Mouse (Mus musculus): ENCODE measurements around the gene Chrm4. TPM values are rescaled to one million over a fixed set of nuclear protein-coding genes. Genes with fewer than 3 reads are reported as not detected.

Gene Chrm4
- polyA plus RNA-seq, 1 experiment from 2014 or later: 0.67 TPM

DNA sequence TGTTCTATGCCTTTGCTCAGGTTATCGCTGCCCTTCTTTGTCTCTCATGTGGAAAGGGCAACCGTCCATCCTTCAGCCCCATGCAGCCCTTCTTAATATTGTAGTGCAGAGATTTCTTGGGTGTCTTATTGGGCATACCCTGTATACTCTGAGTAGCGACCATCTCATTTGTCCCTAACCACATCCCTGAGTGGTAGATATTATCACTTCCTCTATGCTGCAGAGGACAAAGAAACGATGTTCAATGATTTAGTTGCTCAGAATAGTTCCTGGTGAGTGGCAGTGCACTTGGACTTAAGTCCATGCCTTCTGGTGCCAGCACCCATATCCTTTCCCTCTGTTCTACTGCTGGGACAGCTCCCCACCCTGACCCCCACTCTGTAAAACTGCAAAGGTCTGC, 50.9 kb downstream of the Chrm4 start:
- Histone ChIP-seq H3K9ac (no peak overlapping the region), H3K4me3 (replicated peaks; ENCODE audit: low read length) (no peak overlapping the region), H3K9me3 (ENCODE audit: control insufficient read depth, low read length) (no peaks in the 10 kb centered on the region), H3K4me2 (replicated peaks) (no peak overlapping the region), H3K27me3 (ENCODE audit: control insufficient read depth, insufficient read depth, low read length) (peaks cover 31% of the 10 kb centered on the region), H3K4me1 (replicated peaks; ENCODE audit: control insufficient read depth, insufficient read depth, low read length) (peaks cover 10% of the 10 kb centered on the region), H3K36me3 (replicated peaks; ENCODE audit: control insufficient read depth, insufficient read depth) (no peaks in the 10 kb centered on the region), H3K27ac (no peak overlapping the region)
- DNase-seq (ENCODE audit: low spot score) (no peak), ATAC-seq (ENCODE audit: low FRiP score) (no peak)
- WGBS: 81% methylated on average over 4 of the region's 4 CpGs

Small RNA genes within 50 kb of the gene (microRNA-seq; reads per million reads assigned to microRNA genes)
- not detected for gene Mir6999

Other genes starting within 250 kb of the Chrm4 start
- 36.7 and 43.4 TPM in 2 replicates for gene Atg13, start 216.7 kb upstream of the Chrm4 start, polyA plus RNA-seq (2014; fragmentation: Nextera tagmentation; extraction: Ambion mirVana)
- gene Harbi1, start 216.4 kb upstream of the Chrm4 start, polyA plus RNA-seq (2014; fragmentation: Nextera tagmentation; extraction: Ambion mirVana): 16.7 and 19.1 TPM in 2 replicates
- gene Ambra1, start 197.1 kb upstream of the Chrm4 start, polyA plus RNA-seq (2014; fragmentation: Nextera tagmentation; extraction: Ambion mirVana): 20.8 and 22.2 TPM in 2 replicates
- 154 and 171 TPM in 2 replicates for gene Mdk, start 5.0 kb downstream of the Chrm4 start, polyA plus RNA-seq (2014; fragmentation: Nextera tagmentation; extraction: Ambion mirVana)
- 0.39 TPM in 1 of 2 replicates, not detected in the other for gene Gm9821, start 18.5 kb downstream of the Chrm4 start, polyA plus RNA-seq (2014; fragmentation: Nextera tagmentation; extraction: Ambion mirVana)
- gene Dgkz, start 48.6 kb downstream of the Chrm4 start, polyA plus RNA-seq (2014; fragmentation: Nextera tagmentation; extraction: Ambion mirVana): 39.0 and 42.6 TPM in 2 replicates
- gene Creb3l1, start 97.3 kb downstream of the Chrm4 start, polyA plus RNA-seq (2014; fragmentation: Nextera tagmentation; extraction: Ambion mirVana): 3.5 and 3.6 TPM in 2 replicates
- gene Phf21a, start 165.9 kb downstream of the Chrm4 start, polyA plus RNA-seq (2014; fragmentation: Nextera tagmentation; extraction: Ambion mirVana): 29.6 and 32.2 TPM in 2 replicates

Measured in hindbrain, embryonic 14.5 days (tissue).